In the genomic region with DNA sequence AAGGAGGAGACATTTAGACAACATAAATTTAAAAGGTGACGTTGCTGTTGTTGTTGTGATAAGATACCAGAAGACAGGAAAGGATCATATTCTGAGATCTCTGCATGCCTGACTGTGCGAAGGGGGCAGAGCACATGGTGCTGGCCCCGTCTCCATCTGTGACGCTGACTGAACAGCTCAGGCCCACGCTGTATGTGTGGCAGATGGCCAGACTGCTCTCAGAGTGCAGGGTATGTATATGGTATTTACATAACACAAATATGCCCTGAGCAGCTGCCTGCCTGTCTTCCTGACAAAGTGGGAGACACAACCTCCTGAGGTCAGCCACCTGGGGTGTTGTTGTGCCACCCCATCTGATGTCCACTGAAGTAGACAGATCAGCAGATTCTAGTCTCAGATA, we compare ENCODE assay signal across 15 mouse cellular contexts.
DNase-seq lines count a peak whose midpoint lies in the region; ATAC-seq and TF ChIP-seq lines count a peak whose summit lies in the region.
"Had no signal": no experiment of that assay in that cellular context is flagged by ENCODE, and none has a peak within 500 bp of the region (broad histone marks: within the 10 kb centered on the region; RNA-seq: fewer than 3 reads in every experiment).

No protein-coding gene starts in this region.

- no peak overlapping the region for H3K4me3 ChIP-seq in lung, embryonic 14.5 days (ENCODE audit: low read depth, low read length)
- no peak overlapping the region for H3K4me3 ChIP-seq in forebrain, embryonic 12.5 days (replicated peaks)
- no peak overlapping the region for H3K4me3 ChIP-seq in forebrain, postnatal 0 days (ENCODE audit: low read depth, low read length)
- no peak overlapping the region for H3K4me3 ChIP-seq in liver, embryonic 11.5 days (ENCODE audit: low read depth, low read length)
- H3K4me3 ChIP-seq: erythroblast, embryonic 14.5 days; hindbrain, embryonic 15.5 days; limb, embryonic 15.5 days had no signal

- H3K36me3 ChIP-seq in lung, embryonic 14.5 days (ENCODE audit: insufficient read depth): no peaks in the 10 kb centered on the region
- no peaks in the 10 kb centered on the region for H3K36me3 ChIP-seq in forebrain, embryonic 12.5 days (replicated peaks)
- no peaks in the 10 kb centered on the region for H3K36me3 ChIP-seq in forebrain, postnatal 0 days (ENCODE audit: insufficient read depth)
- no peaks in the 10 kb centered on the region for H3K36me3 ChIP-seq in liver, embryonic 11.5 days (ENCODE audit: control insufficient read depth, insufficient read depth, low read length)
- H3K36me3 ChIP-seq: hindbrain, embryonic 15.5 days; limb, embryonic 15.5 days had no signal

- H3K27me3 ChIP-seq in lung, embryonic 14.5 days (ENCODE audit: insufficient read depth, low read length): no peaks in the 10 kb centered on the region
- H3K27me3 ChIP-seq in forebrain, embryonic 12.5 days: no peaks in the 10 kb centered on the region
- H3K27me3 ChIP-seq in forebrain, postnatal 0 days (ENCODE audit: insufficient read depth, low read length): no peaks in the 10 kb centered on the region
- no peaks in the 10 kb centered on the region for H3K27me3 ChIP-seq in liver, embryonic 11.5 days (replicated peaks; ENCODE audit: control insufficient read depth, insufficient read depth, low read length)
- H3K27me3 ChIP-seq: hindbrain, embryonic 15.5 days; limb, embryonic 15.5 days had no signal

- no peaks in the 10 kb centered on the region for H3K9me3 ChIP-seq in lung, embryonic 14.5 days (ENCODE audit: low read depth, low read length)
- H3K9me3 ChIP-seq in forebrain, embryonic 12.5 days: no peaks in the 10 kb centered on the region
- no peaks in the 10 kb centered on the region for H3K9me3 ChIP-seq in forebrain, postnatal 0 days (ENCODE audit: low read length)
- no peaks in the 10 kb centered on the region for H3K9me3 ChIP-seq in liver, embryonic 11.5 days (ENCODE audit: control insufficient read depth, low read length)
- H3K9me3 ChIP-seq: hindbrain, embryonic 15.5 days; limb, embryonic 15.5 days had no signal

- WGBS in lung, embryonic 14.5 days: 30% methylated on average over 5 of the region's 5 CpGs
- WGBS in forebrain, embryonic 12.5 days: 71% methylated on average over 5 of the region's 5 CpGs
- 54% methylated on average over 5 of the region's 5 CpGs for WGBS in forebrain, postnatal 0 days
- WGBS in liver, embryonic 11.5 days: 60% methylated on average over 5 of the region's 5 CpGs

- intact Hi-C loops in left cerebral cortex, postnatal 36 days (cut with DNase I): no loop called here

- peak; percentile 94 for ATAC-seq in lung, embryonic 14.5 days (ENCODE audit: insufficient read depth)
- ATAC-seq in forebrain, embryonic 12.5 days (ENCODE audit: low FRiP score): peak; percentile 77; the same call in 1 of the 2 replicates
- peak; percentile 81 for ATAC-seq in forebrain, postnatal 0 days
- ATAC-seq in liver, embryonic 11.5 days (replicated peaks; ENCODE audit: low FRiP score): no peak
- ATAC-seq in monocyte, adult 5-6 weeks (replicated peaks; ENCODE audit: insufficient number of reproducible peaks, low FRiP score, low TSS enrichment, poor library complexity, severe bottlenecking): no peak

- no peak for TF ChIP-seq CTCF in lung, embryonic 14.5 days (IDR thresholded peaks at IDR 0.05; ENCODE audit: low read depth)
- no peak for TF ChIP-seq CTCF in forebrain, postnatal 0 days (IDR thresholded peaks at IDR 0.05; ENCODE audit: low read depth)

- no peak overlapping the region for H3K9ac ChIP-seq in lung, embryonic 14.5 days
- no peak overlapping the region for H3K9ac ChIP-seq in forebrain, embryonic 12.5 days
- H3K9ac ChIP-seq in forebrain, postnatal 0 days: no peak overlapping the region
- H3K9ac ChIP-seq in liver, embryonic 11.5 days (ENCODE audit: low read depth, low read length): no peak overlapping the region
- H3K9ac ChIP-seq: hindbrain, embryonic 15.5 days; limb, embryonic 15.5 days had no signal

- H3K27ac ChIP-seq in lung, embryonic 14.5 days (ENCODE audit: low read depth): no peak overlapping the region
- no peak overlapping the region for H3K27ac ChIP-seq in forebrain, embryonic 12.5 days
- no peak overlapping the region for H3K27ac ChIP-seq in forebrain, postnatal 0 days (ENCODE audit: low read depth, low read length)
- H3K27ac ChIP-seq in liver, embryonic 11.5 days (ENCODE audit: low read depth, low read length): no peak overlapping the region
- H3K27ac ChIP-seq: hindbrain, embryonic 15.5 days; kidney, postnatal 0 days; limb, embryonic 15.5 days; macrophage had no signal

- no peaks in the 10 kb centered on the region for H3K4me1 ChIP-seq in lung, embryonic 14.5 days (ENCODE audit: insufficient read depth)
- no peaks in the 10 kb centered on the region for H3K4me1 ChIP-seq in forebrain, embryonic 12.5 days
- no peaks in the 10 kb centered on the region for H3K4me1 ChIP-seq in forebrain, postnatal 0 days (ENCODE audit: insufficient read depth)
- no peaks in the 10 kb centered on the region for H3K4me1 ChIP-seq in liver, embryonic 11.5 days (replicated peaks; ENCODE audit: control insufficient read depth, insufficient read depth, low read length)
- H3K4me1 ChIP-seq: hindbrain, embryonic 15.5 days; limb, embryonic 15.5 days had no signal

- DNase-seq in lung, embryonic 14.5 days: peak; percentile 75
- no peak for DNase-seq in lung, adult 18-20 months
- peak; percentile 22 for DNase-seq in forebrain, postnatal 0 days
- peak; percentile 17 to 30 for DNase-seq in left cerebral cortex, postnatal 36 days (ENCODE audit: low spot score in 2 of 2)
- DNase-seq in liver, embryonic 11.5 days (ENCODE audit: low spot score): no peak
- no peak for DNase-seq in kidney, postnatal 25 days
- DNase-seq: cerebellum, postnatal 36 days; heart, adult 18-20 months had no signal

- no peak overlapping the region for H3K4me2 ChIP-seq in lung, embryonic 14.5 days
- no peak overlapping the region for H3K4me2 ChIP-seq in forebrain, embryonic 12.5 days
- H3K4me2 ChIP-seq in forebrain, postnatal 0 days (ENCODE audit: low read depth): no peak overlapping the region
- no peak overlapping the region for H3K4me2 ChIP-seq in liver, embryonic 11.5 days
- H3K4me2 ChIP-seq: hindbrain, embryonic 15.5 days; limb, embryonic 15.5 days had no signal

Comparison
In these comparisons a context has a peak if more than half of its experiments do, and no peak if none do; other contexts are left out.
1. DNase-seq: peak in lung, embryonic 14.5 days (single experiment), forebrain, postnatal 0 days (single experiment) and left cerebral cortex, postnatal 36 days (2 of 2); none in lung, adult 18-20 months (0 of 2), liver, embryonic 11.5 days (single experiment) and kidney, postnatal 25 days (0 of 2).
2. ATAC-seq: peak in lung, embryonic 14.5 days (single experiment), forebrain, embryonic 12.5 days (single experiment) and forebrain, postnatal 0 days (single experiment); none in liver, embryonic 11.5 days (single experiment) and monocyte, adult 5-6 weeks (single experiment).